Mouse (Mus musculus): ENCODE results near the gene Oca2.

DNA sequence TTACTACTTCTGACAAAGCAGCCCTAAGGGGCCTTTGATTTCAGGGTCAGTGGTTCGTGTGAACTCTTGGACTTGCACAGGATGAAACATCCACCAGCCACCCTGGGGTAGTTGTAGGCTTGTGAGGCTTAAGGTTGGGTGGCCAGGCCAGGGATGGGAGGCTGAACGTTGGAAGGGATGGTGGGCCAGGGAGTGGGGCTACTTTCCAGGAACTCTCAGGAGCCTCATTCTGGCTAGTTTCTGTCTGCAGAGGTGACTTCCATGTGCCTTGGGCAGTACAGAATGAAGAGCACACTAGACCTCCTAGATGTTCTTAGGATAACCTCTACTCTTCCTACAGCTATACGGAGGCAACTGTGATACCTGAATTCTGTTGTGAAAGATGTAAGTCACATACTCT, 2.9 kb upstream of the Oca2 start:
- TF ChIP-seq POLR2A (IDR thresholded peaks at IDR 0.05; ENCODE audit: extremely low read depth, insufficient read depth, low read length) (no peak), CTCF (IDR thresholded peaks at IDR 0.05; ENCODE audit: low read depth, low read length) (no peak)
